Mouse (Mus musculus): ENCODE data around the gene Tm9sf3.

DNA sequence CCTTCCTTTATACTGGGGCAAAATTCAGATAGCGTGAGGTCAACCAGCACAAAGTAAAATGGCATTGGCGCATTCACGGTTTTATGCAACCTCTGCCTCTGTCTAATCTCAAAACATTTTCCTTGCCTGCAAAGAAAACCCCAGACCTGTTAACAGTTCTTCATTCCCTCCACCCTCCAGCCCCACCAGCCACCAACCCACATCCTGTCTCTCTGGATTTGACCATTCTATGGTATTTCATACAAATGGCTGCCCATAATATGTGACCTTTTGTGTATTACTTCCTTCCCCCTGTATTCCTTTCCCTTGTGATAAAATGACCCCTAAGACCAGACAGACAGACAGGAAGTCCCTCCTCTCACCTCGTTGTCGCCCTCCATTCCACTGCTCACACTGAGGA lies 18.9 kb upstream of the Tm9sf3 start:
- TF ChIP-seq CTCF (IDR thresholded peaks at IDR 0.05; ENCODE audit: low read depth, low read length) = no peak
- no peak for TF ChIP-seq POLR2A (IDR thresholded peaks at IDR 0.05; ENCODE audit: borderline replicate concordance, low read depth, low read length)
